Mouse (Mus musculus) hematopoietic stem cell, adult 5-6 weeks (primary cell): ENCODE measurements at regions not wholly inside any gene's neighbourhood (a gene's known extent, or its start where the extent isn't known, plus 50 kb on each side); places are given as distances from the start of the nearest gene placed in this dataset.
A peak's percentile ranks its signal among the peaks of the same experiment; 100 is the strongest.

Experiments used
- ATAC-seq, 2 experiments: fragments of 125-278 bp in 1 of 2; replicated peaks in 1 of 2; 2 replicates each; pipeline ENCODE4 v1.8.0; 2016 to 2017; ENCODE audit warnings: inconsistent platforms in 2 of 2, mild to moderate bottlenecking in 2 of 2, moderate number of reproducible peaks in 2 of 2, low read depth in 1 of 2, moderate TSS enrichment in 1 of 2; ENCODE audit not compliant: low FRiP score in 2 of 2, poor library complexity in 2 of 2, severe bottlenecking in 2 of 2, insufficient read depth in 1 of 2, low TSS enrichment in 1 of 2

GRCm38 (mm10) chr1:186572651-186573050, 133.1 kb downstream of the Tgfb2 start:
- no peak for ATAC-seq

DNA sequence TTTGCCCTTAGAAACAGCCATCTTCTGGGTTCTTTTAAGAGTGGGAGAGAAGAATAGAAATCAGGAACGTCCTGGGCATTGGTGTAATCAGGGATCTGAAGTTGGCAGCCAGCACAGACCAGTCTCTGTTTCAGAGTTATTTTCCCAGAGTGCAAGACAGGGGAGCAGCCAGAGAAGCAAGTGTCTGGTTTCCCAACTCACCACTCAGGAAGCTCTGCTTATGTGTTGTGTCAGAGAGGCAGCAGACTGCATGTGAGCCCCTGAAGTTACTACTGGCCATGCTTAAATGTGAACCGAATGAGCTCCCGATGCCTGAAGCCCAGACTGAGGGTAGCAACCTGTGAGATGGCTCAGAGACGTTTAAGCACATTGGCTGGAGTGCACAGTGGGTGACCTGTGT, 133.7 kb downstream of the Tgfb2 start:
- no peak for ATAC-seq

- ATAC-seq: no peak
Measured at GRCm38 (mm10) chr1:186568496-186568895, 137.3 kb downstream of the Tgfb2 start.

DNA sequence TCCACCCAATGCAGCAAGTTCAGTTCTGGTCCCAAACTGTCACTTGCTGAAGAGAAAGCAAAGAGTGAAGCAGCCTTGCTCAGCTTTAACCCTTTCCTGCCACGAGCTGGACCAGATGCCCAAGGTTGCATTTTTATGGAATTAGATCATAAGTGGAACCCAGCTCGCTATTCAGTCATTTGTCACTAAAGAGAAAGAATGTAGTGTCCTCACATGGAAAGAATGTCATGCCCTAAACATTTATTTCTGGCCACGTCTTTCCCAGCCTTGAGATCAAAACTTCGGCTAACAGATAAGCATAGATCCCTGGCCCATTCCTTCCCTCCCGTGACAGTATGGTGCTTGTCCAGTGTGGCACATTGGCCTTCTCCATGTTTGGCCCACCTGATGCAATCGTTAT, 137.7 kb downstream of the Tgfb2 start:
- ATAC-seq: no peak

GRCm38 (mm10) chr1:186567136-186567826, 138.5 kb downstream of the Tgfb2 start:
- peak; percentile 77 to 96 for ATAC-seq

GRCm38 (mm10) chr1:186562027-186562426, 143.8 kb downstream of the Tgfb2 start:
- ATAC-seq: no peak

GRCm38 (mm10) chr1:186555441-186555975, 150.3 kb downstream of the Tgfb2 start:
- ATAC-seq: no peak

DNA sequence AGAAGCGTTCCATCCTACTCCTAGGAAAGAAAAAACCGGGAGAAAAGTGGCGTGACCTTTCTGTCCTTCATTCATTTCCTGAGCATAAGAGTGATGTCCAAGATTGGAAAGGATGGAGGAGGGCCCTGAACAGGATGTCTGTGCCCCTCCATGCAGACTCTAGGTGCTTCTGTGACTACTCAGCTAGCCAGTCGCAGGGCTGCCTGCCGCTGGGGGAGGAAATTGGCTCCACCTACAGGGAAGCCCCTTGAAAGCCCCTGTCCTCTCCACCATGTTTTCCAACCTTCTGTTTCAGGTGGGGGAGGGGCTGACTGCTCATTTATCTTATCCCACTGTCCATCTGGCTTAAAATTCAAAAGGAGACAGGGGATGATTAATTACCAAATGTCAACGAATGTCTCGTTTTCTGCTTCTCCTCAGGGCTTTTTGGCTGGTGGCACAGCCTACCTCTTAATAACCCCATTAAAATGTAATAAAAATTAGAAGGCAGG, 151.2 kb downstream of the Tgfb2 start:
- ATAC-seq: no peak

DNA sequence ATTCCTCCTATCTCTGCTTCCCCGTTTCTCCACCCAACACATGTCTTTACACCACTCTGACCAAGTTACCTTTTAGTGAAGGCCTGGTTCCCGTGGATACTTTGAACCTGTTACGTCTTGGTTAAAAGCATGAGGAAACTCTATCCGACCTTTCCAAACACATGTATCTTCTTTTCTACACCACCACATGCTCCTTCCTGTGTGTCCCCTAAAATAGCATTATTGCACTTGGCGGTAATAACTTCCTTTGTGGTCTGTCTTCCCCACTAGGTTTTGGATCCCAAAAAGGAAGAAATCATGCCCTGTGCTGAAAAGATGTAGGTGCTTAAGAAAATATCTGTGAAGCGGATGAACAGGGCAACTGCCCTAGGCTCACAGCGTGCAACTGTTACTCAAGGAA, 153.1 kb downstream of the Tgfb2 start:
- peak; percentile 19 to 29; a peak in 1 of 4 replicates for ATAC-seq

GRCm38 (mm10) chr1:186550265-186550885, 155.4 kb downstream of the Tgfb2 start:
- peak in 1 of 2 experiments; percentile 54; a peak in 1 of 4 replicates for ATAC-seq

GRCm38 (mm10) chr1:186549207-186549606, 156.6 kb downstream of the Tgfb2 start:
- ATAC-seq: peak in 1 of 2 experiments; percentile 19; a peak in 1 of 4 replicates

DNA sequence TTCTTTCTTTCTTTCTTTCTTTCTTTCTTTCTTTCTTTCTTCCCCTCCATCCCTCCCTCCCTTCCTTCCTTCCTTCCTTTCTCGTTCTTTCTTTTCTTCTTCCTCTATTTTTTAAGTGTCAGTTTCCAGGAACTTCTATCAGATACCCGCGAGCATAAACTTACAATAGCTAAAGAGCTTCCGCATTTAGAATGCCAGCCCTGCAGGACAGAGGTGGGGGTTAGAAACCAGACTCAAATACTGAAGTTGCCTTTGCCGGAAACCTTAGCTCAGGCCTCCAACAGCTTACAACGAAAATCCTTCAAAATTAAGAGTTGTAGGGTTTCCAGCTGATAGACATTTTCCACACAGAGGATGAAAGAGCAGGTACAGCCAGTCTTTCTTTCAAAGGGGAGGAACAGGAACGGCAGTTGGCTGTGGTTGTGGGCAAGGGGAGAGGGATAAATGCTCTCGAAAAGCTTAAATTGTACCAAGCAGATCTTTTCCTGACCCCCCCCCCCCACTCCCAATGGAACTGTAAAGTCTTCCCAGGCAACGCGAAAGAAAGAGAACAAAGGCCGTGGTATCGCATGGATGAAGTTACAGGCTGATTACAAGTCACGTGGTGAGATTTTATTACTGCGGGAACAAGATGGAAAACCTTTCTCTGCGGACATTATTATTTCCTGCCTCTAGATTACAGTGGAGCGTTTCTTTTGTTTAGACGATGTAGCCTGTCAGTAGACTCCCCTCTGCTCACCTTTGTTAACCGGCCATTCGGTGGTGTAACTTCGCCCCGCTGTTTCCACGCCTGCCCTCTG, 159.2 kb downstream of the Tgfb2 start:
- peak; percentile 84 to 90 for ATAC-seq

- ATAC-seq: no peak
Measured at GRCm38 (mm10) chr1:186540070-186540469, 165.7 kb downstream of the Tgfb2 start.

DNA sequence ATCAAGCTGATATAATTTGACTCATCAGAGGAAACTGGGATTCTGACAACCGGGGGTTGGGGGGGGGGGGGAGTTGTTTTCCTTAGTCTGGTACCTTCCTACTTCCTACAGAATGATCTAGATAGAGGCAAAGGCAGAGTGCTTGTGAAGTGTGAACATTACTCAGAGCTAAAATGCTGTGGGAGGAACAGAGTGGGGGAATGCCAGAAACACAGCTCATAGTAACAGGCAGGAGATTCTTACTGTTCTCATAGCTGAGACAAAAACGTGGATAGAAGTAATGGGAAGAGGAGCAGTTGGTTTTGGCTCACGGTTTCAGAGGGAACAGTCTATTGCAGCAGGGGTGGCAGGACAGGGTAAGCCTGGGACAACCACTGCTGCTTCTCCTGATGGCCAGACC, 167.6 kb downstream of the Tgfb2 start:
- ATAC-seq: no peak

GRCm38 (mm10) chr1:186515976-186516375, 189.8 kb downstream of the Tgfb2 start:
- no peak for ATAC-seq

DNA sequence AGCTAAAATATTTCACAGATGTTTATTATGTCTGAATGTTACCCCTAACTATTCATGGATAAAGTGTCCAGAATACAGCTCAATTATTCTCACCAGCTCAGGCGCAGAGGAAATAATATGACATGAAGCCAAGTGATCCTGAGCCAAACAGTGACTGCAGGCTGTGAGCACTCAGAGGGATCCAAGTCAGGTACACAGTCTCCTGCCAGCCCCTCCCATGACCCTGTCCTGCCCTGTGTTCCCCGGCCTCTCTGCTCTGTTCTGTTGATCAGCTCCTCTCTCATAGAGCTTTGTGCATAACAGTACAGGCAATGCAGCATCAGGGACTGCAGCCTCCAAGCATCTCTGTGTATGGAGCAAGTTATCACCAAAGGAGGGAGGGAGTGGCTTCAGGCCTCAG, 190.7 kb downstream of the Tgfb2 start:
- ATAC-seq: no peak

- ATAC-seq: no peak
Measured at GRCm38 (mm10) chr1:186513861-186514260, 191.9 kb downstream of the Tgfb2 start.

GRCm38 (mm10) chr1:186510531-186510930, 195.3 kb downstream of the Tgfb2 start:
- ATAC-seq: no peak
